Mouse (Mus musculus): ENCODE measurements at regions not wholly inside any gene's neighbourhood (a gene's known extent, or its start where the extent isn't known, plus 50 kb on each side); places are given as distances from the start of the nearest gene placed in this dataset.
A peak's percentile ranks its signal among the peaks of the same experiment; 100 is the strongest.

GRCm38 (mm10) chr12:106585626-106586025, 575.6 kb downstream of the Vrk1 start:
- no peak for DNase-seq (ENCODE audit: low spot score)

- no peak for DNase-seq (ENCODE audit: low spot score)
These were observed 582.7 kb downstream of the Vrk1 start for GRCm38 (mm10) chr12:106592686-106593085.

GRCm38 (mm10) chr12:106597636-106598035, 587.6 kb downstream of the Vrk1 start:
- DNase-seq (ENCODE audit: low spot score): no peak

- no peak for DNase-seq (ENCODE audit: low spot score)
These were observed 597.2 kb downstream of the Vrk1 start for GRCm38 (mm10) chr12:106607240-106607639.

- no peak for DNase-seq (ENCODE audit: low spot score)
These were observed 597.8 kb downstream of the Vrk1 start for GRCm38 (mm10) chr12:106607655-106608337.

- no peak for DNase-seq (ENCODE audit: low spot score)
These were observed 608.7 kb downstream of the Vrk1 start for GRCm38 (mm10) chr12:106618684-106619083.

- DNase-seq (ENCODE audit: low spot score): no peak
These were observed 616.8 kb downstream of the Vrk1 start for GRCm38 (mm10) chr12:106626786-106627185.

GRCm38 (mm10) chr12:106632566-106632965, 622.5 kb downstream of the Vrk1 start:
- DNase-seq (ENCODE audit: low spot score): no peak

- peak; percentile 11 for DNase-seq (ENCODE audit: low spot score)
These were observed 623.1 kb downstream of the Vrk1 start for GRCm38 (mm10) chr12:106633096-106633495.

- no peak for DNase-seq (ENCODE audit: low spot score)
These were observed 648.3 kb downstream of the Vrk1 start for GRCm38 (mm10) chr12:106658317-106658716.

- DNase-seq (ENCODE audit: low spot score): no peak
These were observed 663.3 kb downstream of the Vrk1 start for GRCm38 (mm10) chr12:106673232-106673766.

- no peak for DNase-seq (ENCODE audit: low spot score)
These were observed 664.7 kb downstream of the Vrk1 start for GRCm38 (mm10) chr12:106674741-106675140.

- no peak for DNase-seq (ENCODE audit: low spot score)
These were observed 666.1 kb downstream of the Vrk1 start for GRCm38 (mm10) chr12:106676136-106676535.

- DNase-seq (ENCODE audit: low spot score): no peak
These were observed 666.5 kb downstream of the Vrk1 start for GRCm38 (mm10) chr12:106676566-106676965.

- no peak for DNase-seq (ENCODE audit: low spot score)
These were observed 676.0 kb downstream of the Vrk1 start for GRCm38 (mm10) chr12:106685986-106686385.

- DNase-seq (ENCODE audit: low spot score): no peak
These were observed 677.7 kb downstream of the Vrk1 start for GRCm38 (mm10) chr12:106687751-106688150.

- DNase-seq (ENCODE audit: low spot score): no peak
These were observed 678.2 kb downstream of the Vrk1 start for GRCm38 (mm10) chr12:106688156-106688740.

- DNase-seq (ENCODE audit: low spot score): no peak
These were observed 692.9 kb downstream of the Vrk1 start for GRCm38 (mm10) chr12:106702958-106703357.

- DNase-seq (ENCODE audit: low spot score): no peak
These were observed 711.4 kb downstream of the Vrk1 start for GRCm38 (mm10) chr12:106721271-106722009.

GRCm38 (mm10) chr12:106722010-106722362, 712.0 kb downstream of the Vrk1 start:
- DNase-seq (ENCODE audit: low spot score): no peak

GRCm38 (mm10) chr12:106722761-106723160, 712.7 kb downstream of the Vrk1 start:
- no peak for DNase-seq (ENCODE audit: low spot score)

GRCm38 (mm10) chr12:106726920-106727319, 716.9 kb downstream of the Vrk1 start:
- no peak for DNase-seq (ENCODE audit: low spot score)

- DNase-seq (ENCODE audit: low spot score): no peak
These were observed 717.5 kb downstream of the Vrk1 start for GRCm38 (mm10) chr12:106727486-106727885.

Data from ovary, postnatal 14 days (tissue).